Mouse (Mus musculus) thymus, postnatal 25 days (tissue): Measurements from ENCODE around the gene Src.

ENCODE experiments used
- DNase-seq: peaks from one replicate; pipeline ENCODE4 v3.0.0; 2022

Gene Src

GRCm38 (mm10) chr2:157418609-157419071 is 396 bp downstream of the Src start:
- DNase-seq: no peak

- no peak for DNase-seq
Observed at GRCm38 (mm10) chr2:157419506-157419905, 1.3 kb downstream of the Src start.

GRCm38 (mm10) chr2:157420404-157420803 is 2.2 kb downstream of the Src start:
- DNase-seq: no peak

- DNase-seq: no peak
Observed at GRCm38 (mm10) chr2:157422062-157422655, 3.9 kb downstream of the Src start.

GRCm38 (mm10) chr2:157422854-157423705 is 4.8 kb downstream of the Src start:
- DNase-seq: no peak

- DNase-seq: no peak
Observed at GRCm38 (mm10) chr2:157423706-157424125, 5.5 kb downstream of the Src start.

GRCm38 (mm10) chr2:157424126-157424903 is 6.1 kb downstream of the Src start:
- DNase-seq: peak; percentile 16

GRCm38 (mm10) chr2:157424904-157425642 is 6.8 kb downstream of the Src start:
- DNase-seq: no peak

- no peak for DNase-seq
Observed at GRCm38 (mm10) chr2:157425643-157425988, 7.4 kb downstream of the Src start.

GRCm38 (mm10) chr2:157426171-157426570 is 7.9 kb downstream of the Src start:
- no peak for DNase-seq

- no peak for DNase-seq
Observed at GRCm38 (mm10) chr2:157427164-157427563, 8.9 kb downstream of the Src start.

- DNase-seq: no peak
Observed at GRCm38 (mm10) chr2:157428351-157429139, 10.3 kb downstream of the Src start.

- DNase-seq: no peak
Observed at GRCm38 (mm10) chr2:157429735-157430134, 11.5 kb downstream of the Src start.

- no peak for DNase-seq
Observed at GRCm38 (mm10) chr2:157430667-157431429, 12.6 kb downstream of the Src start.

GRCm38 (mm10) chr2:157431912-157432311 is 13.7 kb downstream of the Src start:
- DNase-seq: no peak

GRCm38 (mm10) chr2:157432476-157432875 is 14.2 kb downstream of the Src start:
- no peak for DNase-seq

GRCm38 (mm10) chr2:157434041-157434440 is 15.8 kb downstream of the Src start:
- no peak for DNase-seq

- no peak for DNase-seq
Observed at GRCm38 (mm10) chr2:157434497-157434896, 16.3 kb downstream of the Src start.

GRCm38 (mm10) chr2:157436496-157436895 is 18.3 kb downstream of the Src start:
- DNase-seq: no peak

GRCm38 (mm10) chr2:157437123-157437522 is 18.9 kb downstream of the Src start:
- no peak for DNase-seq

GRCm38 (mm10) chr2:157441363-157441762 is 23.1 kb downstream of the Src start:
- DNase-seq: no peak
